Mouse (Mus musculus) midbrain, embryonic 12.5 days (tissue): ENCODE data around the gene Cntd1. TPM values are rescaled to one million over a fixed set of nuclear protein-coding genes. Genes with fewer than 3 reads are reported as not detected.
A peak's percentile ranks its signal among the peaks of the same experiment; 100 is the strongest.

Source experiments
- ATAC-seq: fragments of 200-750 bp; cut with Nextera tagmentation; 2 replicates; pipeline ENCODE4 v1.8.0; 2017; ENCODE audit warnings: low read depth, moderate TSS enrichment, moderate library complexity; ENCODE audit not compliant: low FRiP score
- H3K27ac ChIP-seq: fragments of 300-500 bp; sonication (generic); replicated peaks from 2 replicates; pipeline ENCODE4 v1.5.1; 2016; ENCODE audit warnings: mild to moderate bottlenecking
- H3K27me3 ChIP-seq: fragments of 300-500 bp; sonication (generic); 2 replicates; pipeline ENCODE4 v1.6.1; 2016; ENCODE audit warnings: mild to moderate bottlenecking
- H3K36me3 ChIP-seq: fragments of 300-500 bp; sonication (generic); 2 replicates; pipeline ENCODE4 v1.6.1; 2016
- H3K4me1 ChIP-seq: fragments of 300-500 bp; sonication (generic); 2 replicates; pipeline ENCODE4 v1.6.1; 2016
- H3K4me2 ChIP-seq: fragments of 300-500 bp; sonication (generic); replicated peaks from 2 replicates; pipeline ENCODE4 v1.6.1; 2016; ENCODE audit warnings: mild to moderate bottlenecking, moderate library complexity
- H3K4me3 ChIP-seq: fragments of 300-500 bp; sonication (generic); 2 replicates; pipeline ENCODE4 v1.5.1; 2016; ENCODE audit warnings: mild to moderate bottlenecking
- H3K9ac ChIP-seq: fragments of 300-500 bp; sonication (generic); replicated peaks from 2 replicates; pipeline ENCODE4 v1.6.1; 2016; ENCODE audit warnings: mild to moderate bottlenecking, moderate library complexity
- H3K9me3 ChIP-seq: fragments of 300-500 bp; sonication (generic); 2 replicates; pipeline ENCODE4 v1.6.1; 2016; ENCODE audit warnings: mild to moderate bottlenecking
- WGBS: fragments of 180-500 bp; shearing (Covaris S2); methylation state at CpG from one replicate; pipeline ENCODE4 v1.1.7; 2016; 5-methylcytosine and 5-hydroxymethylcytosine counted together
- polyA plus RNA-seq: library from polyadenylated mRNA; unstranded; fragments of >200 nt; fragmentation: Nextera tagmentation; extraction: Ambion mirVana; gene quantifications from 2 replicates; pipeline ENCODE4 v1.2.1, GENCODE M21; 2016

The Cntd1 gene
- polyA plus RNA-seq, 1 experiment from 2014 or later, result 1.3 TPM

- H3K9ac ChIP-seq, result no peak overlapping the region
- no peaks in the 10 kb centered on the region for H3K9me3 ChIP-seq
- H3K4me2 ChIP-seq, result no peak overlapping the region
- peaks cover 14% of the 10 kb centered on the region; the same call in 1 of the 2 replicates for H3K4me1 ChIP-seq
- peaks cover 45% of the 10 kb centered on the region for H3K27me3 ChIP-seq
- ATAC-seq, result no peak
- H3K4me3 ChIP-seq, result no peak overlapping the region
- no peaks in the 10 kb centered on the region for H3K36me3 ChIP-seq
- WGBS, result 46% methylated on average over 4 of the region's 4 CpGs
- H3K27ac ChIP-seq, result no peak overlapping the region
These were observed 33.7 kb upstream of the Cntd1 start for GRCm38 (mm10) chr11:101245071-101245470.

- Histone ChIP-seq H3K9me3 (no peaks in the 10 kb centered on the region), H3K4me1 (peaks cover 14% of the 10 kb centered on the region; the same call in 1 of the 2 replicates), H3K9ac (peak within 1 kb of the TSS; percentile 73), H3K36me3 (no peaks in the 10 kb centered on the region), H3K27ac (no peak within 1 kb of the TSS; the same call in 1 of the 2 replicates), H3K4me2 (peak within 1 kb of the TSS; percentile 85), H3K4me3 (peak within 1 kb of the TSS; percentile 54), H3K27me3 (peaks cover 45% of the 10 kb centered on the region)
- WGBS, result under 1% methylated on average over 63 of the region's 63 CpGs
- peak; percentile 68 for ATAC-seq
These were observed 32.7 kb upstream of the Cntd1 start, which contains the start of gene Ramp2 for GRCm38 (mm10) chr11:101245855-101246701. TSS of gene Ramp2 (plus strand) at chr11:101246028.

GRCm38 (mm10) chr11:101246702-101247012 is 32.2 kb upstream of the Cntd1 start:
- no peak overlapping the region; the same call in 1 of the 2 replicates for H3K27ac ChIP-seq

GRCm38 (mm10) chr11:101247521-101248030 is 31.2 kb upstream of the Cntd1 start:
- H3K9ac ChIP-seq, result no peak overlapping the region
- no peak overlapping the region for H3K4me3 ChIP-seq
- 82% methylated on average over 6 of the region's 6 CpGs for WGBS
- H3K9me3 ChIP-seq, result no peaks in the 10 kb centered on the region
- ATAC-seq, result no peak
- H3K27me3 ChIP-seq, result peaks cover 45% of the 10 kb centered on the region
- H3K4me1 ChIP-seq, result peaks cover 14% of the 10 kb centered on the region; the same call in 1 of the 2 replicates
- no peak overlapping the region for H3K4me2 ChIP-seq
- no peak overlapping the region for H3K27ac ChIP-seq
- H3K36me3 ChIP-seq, result no peaks in the 10 kb centered on the region

More at GRCm38 (mm10) chr11:101246702-101247012, 32.2 kb upstream of the Cntd1 start:
- peaks cover 45% of the 10 kb centered on the region for H3K27me3 ChIP-seq
- peak overlapping the region; percentile 73 for H3K9ac ChIP-seq
- no peaks in the 10 kb centered on the region for H3K9me3 ChIP-seq
- peak; percentile 38; the same call in 1 of the 2 replicates for ATAC-seq
- H3K36me3 ChIP-seq, result no peaks in the 10 kb centered on the region
- 5% methylated on average over 7 of the region's 7 CpGs for WGBS
- peak overlapping the region; percentile 54 for H3K4me3 ChIP-seq
- peaks cover 14% of the 10 kb centered on the region; the same call in 1 of the 2 replicates for H3K4me1 ChIP-seq
- peak overlapping the region; percentile 85 for H3K4me2 ChIP-seq

GRCm38 (mm10) chr11:101248258-101248994 is 30.4 kb upstream of the Cntd1 start:
- 38% methylated on average over 14 of the region's 14 CpGs for WGBS
- Histone ChIP-seq H3K4me2 (no peak overlapping the region), H3K36me3 (no peaks in the 10 kb centered on the region), H3K4me1 (peaks cover 19% of the 10 kb centered on the region), H3K9me3 (no peaks in the 10 kb centered on the region), H3K4me3 (no peak overlapping the region), H3K27me3 (peaks cover 45% of the 10 kb centered on the region), H3K9ac (no peak overlapping the region), H3K27ac (no peak overlapping the region)
- ATAC-seq, result no peak

GRCm38 (mm10) chr11:101251031-101251430 is 27.8 kb upstream of the Cntd1 start:
- peaks cover 22% of the 10 kb centered on the region for H3K4me1 ChIP-seq
- peaks cover 25% of the 10 kb centered on the region for H3K27me3 ChIP-seq
- no peak overlapping the region for H3K4me3 ChIP-seq
- no peak overlapping the region for H3K4me2 ChIP-seq
- peaks cover 3% of the 10 kb centered on the region; the same call in 1 of the 2 replicates for H3K36me3 ChIP-seq
- ATAC-seq, result no peak
- H3K9ac ChIP-seq, result no peak overlapping the region
- no peak overlapping the region for H3K27ac ChIP-seq
- 92% methylated on average over 2 of the region's 2 CpGs for WGBS
- no peaks in the 10 kb centered on the region for H3K9me3 ChIP-seq

- Histone ChIP-seq H3K9me3 (no peaks in the 10 kb centered on the region), H3K27me3 (peaks cover 6% of the 10 kb centered on the region), H3K9ac (peak overlapping the region; percentile 80), H3K36me3 (peaks cover 8% of the 10 kb centered on the region; the same call in 1 of the 2 replicates), H3K27ac (peak overlapping the region; percentile 76; the same call in 1 of the 2 replicates), H3K4me2 (peak overlapping the region; percentile 77), H3K4me1 (peaks cover 12% of the 10 kb centered on the region), H3K4me3 (peak overlapping the region; percentile 58)
- ATAC-seq, result no peak
- 13% methylated on average over 7 of the region's 7 CpGs for WGBS
These were observed 25.9 kb upstream of the Cntd1 start for GRCm38 (mm10) chr11:101252941-101253340.

- H3K27ac ChIP-seq, result peak within 1 kb of the TSS; percentile 76
- ATAC-seq, result peak; percentile 56
- no peaks in the 10 kb centered on the region; the same call in 1 of the 2 replicates for H3K27me3 ChIP-seq
- H3K4me3 ChIP-seq, result peak within 1 kb of the TSS; percentile 58
- WGBS, result 1% methylated on average over 37 of the region's 40 CpGs
- peaks cover 8% of the 10 kb centered on the region; the same call in 1 of the 2 replicates for H3K36me3 ChIP-seq
- H3K9ac ChIP-seq, result peak within 1 kb of the TSS; percentile 80
- no peaks in the 10 kb centered on the region for H3K9me3 ChIP-seq
- peak within 1 kb of the TSS; percentile 77 for H3K4me2 ChIP-seq
- H3K4me1 ChIP-seq, result peaks cover 12% of the 10 kb centered on the region
These were observed 25.0 kb upstream of the Cntd1 start, which contains the start of gene Vps25 for GRCm38 (mm10) chr11:101253613-101254389. TSS of gene Vps25 (plus strand) at chr11:101253707.

- Histone ChIP-seq H3K4me1 (peaks cover 34% of the 10 kb centered on the region), H3K27me3 (peaks cover 12% of the 10 kb centered on the region), H3K36me3 (peaks cover 11% of the 10 kb centered on the region; the same call in 1 of the 2 replicates), H3K27ac (no peak overlapping the region), H3K9ac (no peak overlapping the region), H3K4me3 (no peak overlapping the region), H3K9me3 (no peaks in the 10 kb centered on the region), H3K4me2 (no peak overlapping the region)
- WGBS, result 92% methylated on average over 13 of the region's 13 CpGs
- ATAC-seq, result no peak
These were observed 22.7 kb upstream of the Cntd1 start for GRCm38 (mm10) chr11:101255826-101256775.

GRCm38 (mm10) chr11:101259261-101259712 is 19.5 kb upstream of the Cntd1 start:
- no peak overlapping the region for H3K9ac ChIP-seq
- peaks cover 11% of the 10 kb centered on the region; the same call in 1 of the 2 replicates for H3K36me3 ChIP-seq
- no peaks in the 10 kb centered on the region for H3K9me3 ChIP-seq
- peak overlapping the region; percentile 98 for H3K4me2 ChIP-seq
- H3K27me3 ChIP-seq, result peaks cover 44% of the 10 kb centered on the region
- WGBS, result 41% methylated on average over 6 of the region's 6 CpGs
- peak overlapping the region; percentile 47; the same call in 1 of the 2 replicates for H3K27ac ChIP-seq
- H3K4me1 ChIP-seq, result peaks cover 47% of the 10 kb centered on the region
- no peak for ATAC-seq
- H3K4me3 ChIP-seq, result peak overlapping the region; percentile 50; the same call in 1 of the 2 replicates
